Comparison of ENCODE assay signal across 9 mouse cellular contexts in genomic region chr2:38338990-38339909, GRCm38 (mm10). TPM values are rescaled to one million over a fixed set of nuclear protein-coding genes. Genes with fewer than 3 reads are reported as not detected.
DNase-seq lines count a peak whose midpoint lies in the region; ATAC-seq lines count a peak whose summit lies in the region.
"Had no signal": no experiment of that assay in that cellular context is flagged by ENCODE, and none has a peak within 500 bp of the region (broad histone marks: within the 10 kb centered on the region; RNA-seq: fewer than 3 reads in every experiment).

TSS of gene Lhx2 (plus strand) at chr2:38339281.

- H3K36me3 ChIP-seq in hindbrain, embryonic 13.5 days: no peaks in the 10 kb centered on the region
- no peaks in the 10 kb centered on the region for H3K36me3 ChIP-seq in liver, embryonic 11.5 days (ENCODE audit: control insufficient read depth, insufficient read depth, low read length)
- H3K36me3 ChIP-seq in stomach, embryonic 14.5 days (ENCODE audit: control insufficient read depth, insufficient read depth, low read length): no peaks in the 10 kb centered on the region

- peak within 1 kb of the TSS; percentile 59 for H3K4me2 ChIP-seq in hindbrain, embryonic 13.5 days
- peak within 1 kb of the TSS; percentile 54 for H3K4me2 ChIP-seq in liver, embryonic 11.5 days
- H3K4me2 ChIP-seq in stomach, embryonic 14.5 days (replicated peaks; ENCODE audit: low read depth, low read length): peak within 1 kb of the TSS; percentile 76

- ATAC-seq in hindbrain, embryonic 13.5 days (ENCODE audit: low FRiP score): peak; percentile 80
- 0 out of 2 replicates have a peak, but pooled peaks have one; percentile 10 for ATAC-seq in liver, embryonic 11.5 days (replicated peaks; ENCODE audit: low FRiP score)
- peak; percentile 49; the same call in 1 of the 2 replicates for ATAC-seq in stomach, embryonic 14.5 days (ENCODE audit: insufficient number of reproducible peaks, insufficient read depth, low FRiP score, low read depth)

- no peak for DNase-seq in frontal cortex, adult 2 months (ENCODE audit: extremely low spot score in 1 of 2, low spot score in 1 of 2)
- DNase-seq in frontal cortex, postnatal 36 days (ENCODE audit: low spot score in 2 of 2): no peak
- peak; percentile 31 for DNase-seq in thymus, postnatal 4 days
- DNase-seq in thymus, postnatal 36 days: no peak
- no peak for DNase-seq in liver, embryonic 11.5 days (ENCODE audit: low spot score)
- DNase-seq in spleen, postnatal 4 days (ENCODE audit: low spot score in 2 of 2): no peak

- peaks cover 96% of the 10 kb centered on the region for H3K27me3 ChIP-seq in hindbrain, embryonic 13.5 days
- peaks cover 95% of the 10 kb centered on the region for H3K27me3 ChIP-seq in liver, embryonic 11.5 days (replicated peaks; ENCODE audit: control insufficient read depth, insufficient read depth, low read length)
- peaks cover 80% of the 10 kb centered on the region for H3K27me3 ChIP-seq in stomach, embryonic 14.5 days (ENCODE audit: control insufficient read depth, insufficient read depth, low read length)

- peak within 1 kb of the TSS; percentile 74 for H3K9ac ChIP-seq in hindbrain, embryonic 13.5 days
- H3K9ac ChIP-seq in liver, embryonic 11.5 days (ENCODE audit: low read depth, low read length): no peak within 1 kb of the TSS
- no peak within 1 kb of the TSS for H3K9ac ChIP-seq in stomach, embryonic 14.5 days (replicated peaks; ENCODE audit: low read depth, low read length)

- peaks cover 17% of the 10 kb centered on the region for H3K4me1 ChIP-seq in hindbrain, embryonic 13.5 days (replicated peaks)
- H3K4me1 ChIP-seq in liver, embryonic 11.5 days (replicated peaks; ENCODE audit: control insufficient read depth, insufficient read depth, low read length): peaks cover 3% of the 10 kb centered on the region; the same call in 1 of the 2 replicates
- peaks cover 8% of the 10 kb centered on the region for H3K4me1 ChIP-seq in stomach, embryonic 14.5 days (ENCODE audit: control insufficient read depth, insufficient read depth, low read length)

- peak within 1 kb of the TSS; percentile 43 for H3K4me3 ChIP-seq in hindbrain, embryonic 13.5 days
- H3K4me3 ChIP-seq in liver, embryonic 11.5 days (ENCODE audit: low read depth, low read length): peak within 1 kb of the TSS; percentile 48
- peak within 1 kb of the TSS; percentile 34 for H3K4me3 ChIP-seq in stomach, embryonic 14.5 days (ENCODE audit: low read depth, low read length)

- peak within 1 kb of the TSS; percentile 89 for H3K27ac ChIP-seq in hindbrain, embryonic 13.5 days
- H3K27ac ChIP-seq in liver, embryonic 11.5 days (ENCODE audit: low read depth, low read length): no peak within 1 kb of the TSS
- no peak within 1 kb of the TSS for H3K27ac ChIP-seq in stomach, embryonic 14.5 days (ENCODE audit: low read length)

- WGBS in hindbrain, embryonic 13.5 days: 1% methylated on average over 68 of the region's 92 CpGs
- WGBS in liver, embryonic 11.5 days: 2% methylated on average over 70 of the region's 92 CpGs
- WGBS in stomach, embryonic 14.5 days: 1% methylated on average over 59 of the region's 92 CpGs

- H3K9me3 ChIP-seq in hindbrain, embryonic 13.5 days: no peaks in the 10 kb centered on the region
- no peaks in the 10 kb centered on the region for H3K9me3 ChIP-seq in liver, embryonic 11.5 days (ENCODE audit: control insufficient read depth, low read length)
- H3K9me3 ChIP-seq in stomach, embryonic 14.5 days (ENCODE audit: control insufficient read depth, low read depth, low read length): no peaks in the 10 kb centered on the region

RNA-seq across cellular contexts. Expression of gene Lhx2, which starts in this region (rescaled TPM):
- 60.4 and 64.0 TPM in 2 replicates for polyA plus RNA-seq in frontal cortex, adult 2 months (2012; rRNA removed)
- 22.1 and 23.6 TPM in 2 replicates for polyA plus RNA-seq in hindbrain, embryonic 13.5 days (2015; fragmentation: Nextera tagmentation; extraction: Ambion mirVana)
- 10.5 and 11.0 TPM in 2 replicates for polyA plus RNA-seq in liver, embryonic 11.5 days (2014; fragmentation: Nextera tagmentation; extraction: Ambion mirVana)
- polyA plus RNA-seq in stomach, embryonic 14.5 days (2014; fragmentation: Nextera tagmentation; extraction: Ambion mirVana): not detected in 2 replicates
- polyA plus RNA-seq: large intestine, adult 2 months had no signal

Comparison
In these comparisons a context has a peak if more than half of its experiments do, and no peak if none do; other contexts are left out.
1. RNA of gene Lhx2 (polyA plus RNA-seq): 60.4 to 64.0 TPM in frontal cortex, adult 2 months, 22.1 to 23.6 TPM in hindbrain, embryonic 13.5 days and 10.5 to 11.0 TPM in liver, embryonic 11.5 days; not detected in stomach, embryonic 14.5 days; every median in the first group is over 10 times any median in the second.
2. Peak in ATAC-seq, H3K4me3 ChIP-seq and H3K4me2 ChIP-seq in stomach, embryonic 14.5 days; RNA of the gene not detected or under 1 TPM.
3. ATAC-seq: peak in every context shown above with its lines; median percentile 80 in hindbrain, embryonic 13.5 days; 49 in stomach, embryonic 14.5 days; 10 in liver, embryonic 11.5 days.
4. Peak in every context shown above with its lines, with median percentiles within 50 percentile points of each other: H3K4me2 ChIP-seq and H3K4me3 ChIP-seq.